Mouse (Mus musculus) lung, embryonic 14.5 days (tissue): ENCODE data around the gene Obp1a. TPM values are rescaled to one million over a fixed set of nuclear protein-coding genes. Genes with fewer than 3 reads are reported as not detected.

Source experiments
- ATAC-seq: fragments of 200-750 bp; cut with Nextera tagmentation; 2 replicates; pipeline ENCODE4 v1.8.0; 2017; ENCODE audit warnings: mild to moderate bottlenecking, moderate TSS enrichment, moderate library complexity; ENCODE audit not compliant: insufficient read depth
- DNase-seq: peaks from one replicate; pipeline ENCODE4 v3.0.0-alpha.2; 2015
- H3K27ac ChIP-seq: fragments of 300-500 bp; sonication (generic); 2 replicates; pipeline ENCODE4 v1.5.1; 2014; ENCODE audit warnings: low read depth, mild to moderate bottlenecking, moderate library complexity
- H3K27me3 ChIP-seq: fragments of 300-500 bp; sonication (generic); 2 replicates; pipeline ENCODE4 v1.6.1; 2014; ENCODE audit warnings: low read length, control low read depth; ENCODE audit not compliant: insufficient read depth
- H3K36me3 ChIP-seq: fragments of 300-500 bp; sonication (generic); 2 replicates; pipeline ENCODE4 v1.6.1; 2014; ENCODE audit warnings: control low read depth; ENCODE audit not compliant: insufficient read depth
- H3K4me1 ChIP-seq: fragments of 300-500 bp; sonication (generic); 2 replicates; pipeline ENCODE4 v1.6.1; 2014; ENCODE audit warnings: antibody characterized with exemption, control low read depth; ENCODE audit not compliant: insufficient read depth
- H3K4me2 ChIP-seq: fragments of 300-500 bp; sonication (generic); 2 replicates; pipeline ENCODE4 v1.6.1; 2014; ENCODE audit warnings: mild to moderate bottlenecking
- H3K4me3 ChIP-seq: fragments of 300-500 bp; sonication (generic); 2 replicates; pipeline ENCODE4 v1.5.1; 2014; ENCODE audit warnings: low read depth, low read length
- H3K9ac ChIP-seq: fragments of 300-500 bp; sonication (generic); 2 replicates; pipeline ENCODE4 v1.6.1; 2014
- H3K9me3 ChIP-seq: fragments of 300-500 bp; sonication (generic); 2 replicates; pipeline ENCODE4 v1.6.1; 2016; ENCODE audit warnings: low read depth, low read length, control low read depth
- CTCF ChIP-seq: IDR thresholded peaks from 2 replicates; pipeline ENCODE4 v1.5.1; 2016; ENCODE audit warnings: antibody characterized with exemption, low read depth
- WGBS: fragments of 180-500 bp; shearing (Covaris S2); extraction: QIAGEN DNeasy Blood & Tissue Kit; methylation state at CpG from one replicate; pipeline ENCODE4 v1.1.7; 2014; 5-methylcytosine and 5-hydroxymethylcytosine counted together
- polyA plus RNA-seq: library from polyadenylated mRNA; unstranded; fragments of >200 nt; fragmentation: Nextera tagmentation; extraction: Ambion mirVana; gene quantifications from 2 replicates; pipeline ENCODE4 v1.2.1, GENCODE M21; 2014

The Obp1a gene
- not detected in 2 replicates for polyA plus RNA-seq

- H3K4me2 ChIP-seq, result no peak within 1 kb of the TSS
- H3K27me3 ChIP-seq, result no peaks in the 10 kb centered on the region
- H3K36me3 ChIP-seq, result no peaks in the 10 kb centered on the region
- ATAC-seq (no peak), DNase-seq (no peak)
- no peak for TF ChIP-seq CTCF
- H3K9me3 ChIP-seq, result no peaks in the 10 kb centered on the region; the same call in 1 of the 2 replicates
- no peak within 1 kb of the TSS for H3K4me3 ChIP-seq
- no peak within 1 kb of the TSS for H3K9ac ChIP-seq
- no peaks in the 10 kb centered on the region for H3K4me1 ChIP-seq
- H3K27ac ChIP-seq, result no peak within 1 kb of the TSS
Observed at GRCm38 (mm10) chrX:78091274-78091673, at the start of gene Obp1a. TSS of gene Obp1a (minus strand) at chrX:78091374.

GRCm38 (mm10) chrX:78125167-78125566 is 34.0 kb upstream of the Obp1a start, which contains the start of gene Gm5938:
TSS of gene Gm5938 (plus strand) at chrX:78125467.
- no peaks in the 10 kb centered on the region for H3K27me3 ChIP-seq
- WGBS, result 57% methylated on average over 1 of the region's 1 CpGs
- ATAC-seq (no peak), DNase-seq (no peak)
- H3K27ac ChIP-seq, result no peak within 1 kb of the TSS
- no peaks in the 10 kb centered on the region for H3K9me3 ChIP-seq
- H3K9ac ChIP-seq, result no peak within 1 kb of the TSS
- no peaks in the 10 kb centered on the region for H3K4me1 ChIP-seq
- H3K4me2 ChIP-seq, result no peak within 1 kb of the TSS
- TF ChIP-seq CTCF, result no peak
- H3K4me3 ChIP-seq, result no peak within 1 kb of the TSS
- no peaks in the 10 kb centered on the region for H3K36me3 ChIP-seq

Other genes with a start within 250 kb of the Obp1a start
- gene Pbsn, start 237.8 kb downstream of the Obp1a start, polyA plus RNA-seq, result not detected in 2 replicates
- gene Gm14744, start 226.6 kb downstream of the Obp1a start, polyA plus RNA-seq, result not detected in 2 replicates
- gene 5430402E10Rik, start 166.3 kb downstream of the Obp1a start, polyA plus RNA-seq, result not detected in 2 replicates
- gene Gm5938, start 34.1 kb upstream of the Obp1a start, polyA plus RNA-seq, result not detected in 2 replicates
- gene Obp1b, start 95.4 kb upstream of the Obp1a start, polyA plus RNA-seq, result not detected in 2 replicates
- gene Gm14743, start 154.5 kb upstream of the Obp1a start, polyA plus RNA-seq, result not detected in 2 replicates